Mouse (Mus musculus): Measurements from ENCODE around the gene Cacna1d. TPM values are rescaled to one million over a fixed set of nuclear protein-coding genes. Genes with fewer than 3 reads are reported as not detected.

Cacna1d gene
- total RNA-seq, 2 experiments from 2014 or later: 9.6 to 12.5 TPM

GRCm38 (mm10) chr14:30198882-30199281, 292.4 kb downstream of the Cacna1d start:
- DNase-seq: no peak

GRCm38 (mm10) chr14:30198116-30198515, 293.1 kb downstream of the Cacna1d start:
- no peak for DNase-seq

GRCm38 (mm10) chr14:30196959-30197358, 294.3 kb downstream of the Cacna1d start:
- DNase-seq: no peak

- peak; percentile 49 for DNase-seq
Observed at GRCm38 (mm10) chr14:30196235-30196634, 295.0 kb downstream of the Cacna1d start.

- no peak for DNase-seq
Observed at GRCm38 (mm10) chr14:30190308-30190971, 300.8 kb downstream of the Cacna1d start.

- DNase-seq: no peak
Observed at GRCm38 (mm10) chr14:30185616-30186274, 305.5 kb downstream of the Cacna1d start.

GRCm38 (mm10) chr14:30184445-30185152, 306.7 kb downstream of the Cacna1d start:
- DNase-seq: no peak

- DNase-seq: no peak
Observed at GRCm38 (mm10) chr14:30184013-30184412, 307.2 kb downstream of the Cacna1d start.

- DNase-seq: no peak
Observed at GRCm38 (mm10) chr14:30182624-30183524, 308.4 kb downstream of the Cacna1d start.

- no peak for DNase-seq
Observed at GRCm38 (mm10) chr14:30178306-30178705, 312.9 kb downstream of the Cacna1d start.

- DNase-seq: peak; percentile 64
Observed at GRCm38 (mm10) chr14:30177850-30178249, 313.4 kb downstream of the Cacna1d start.

GRCm38 (mm10) chr14:30175362-30175761, 315.9 kb downstream of the Cacna1d start:
- no peak for DNase-seq

GRCm38 (mm10) chr14:30172821-30173755, 318.2 kb downstream of the Cacna1d start:
- no peak for DNase-seq

GRCm38 (mm10) chr14:30171593-30171992, 319.7 kb downstream of the Cacna1d start:
- no peak for DNase-seq

- DNase-seq: no peak
Observed at GRCm38 (mm10) chr14:30171008-30171407, 320.2 kb downstream of the Cacna1d start.

- no peak for DNase-seq
Observed at GRCm38 (mm10) chr14:30169455-30169854, 321.8 kb downstream of the Cacna1d start.

GRCm38 (mm10) chr14:30168902-30169301, 322.4 kb downstream of the Cacna1d start:
- peak; percentile 13 for DNase-seq

GRCm38 (mm10) chr14:30168387-30168786, 322.9 kb downstream of the Cacna1d start:
- no peak for DNase-seq

GRCm38 (mm10) chr14:30167606-30168005, 323.6 kb downstream of the Cacna1d start:
- no peak for DNase-seq

GRCm38 (mm10) chr14:30166036-30166435, 325.2 kb downstream of the Cacna1d start:
- no peak for DNase-seq

All from heart, postnatal 4 days (tissue).